Mouse (Mus musculus): ENCODE data around the gene Gadd45g.

Gadd45g gene

GRCm38 (mm10) chr13:51886085-51886484 lies 39.6 kb downstream of the Gadd45g start:
- no peak for DNase-seq

- no peak for DNase-seq
These were observed 40.2 kb downstream of the Gadd45g start for GRCm38 (mm10) chr13:51886723-51887122.

DNA sequence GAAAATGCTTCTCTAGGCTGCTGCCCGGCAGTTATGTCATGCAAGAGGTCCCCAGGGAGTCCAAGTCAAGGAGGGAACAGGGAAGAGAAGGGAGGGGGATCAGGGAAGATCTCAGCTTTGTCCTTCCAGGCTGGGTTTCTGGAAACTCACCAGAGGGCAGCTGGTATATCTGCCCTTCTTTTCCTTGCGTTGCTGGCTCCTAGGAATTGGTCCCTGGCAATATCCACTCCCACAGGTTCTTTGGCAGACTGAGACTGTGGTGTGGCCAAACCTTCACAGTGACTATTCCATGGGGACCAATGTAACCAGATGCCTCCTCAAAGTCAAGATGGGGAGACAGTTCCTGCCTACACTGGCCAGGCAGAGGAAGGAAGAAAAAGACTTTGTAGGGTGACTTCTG lies 41.9 kb downstream of the Gadd45g start:
- no peak for DNase-seq

DNA sequence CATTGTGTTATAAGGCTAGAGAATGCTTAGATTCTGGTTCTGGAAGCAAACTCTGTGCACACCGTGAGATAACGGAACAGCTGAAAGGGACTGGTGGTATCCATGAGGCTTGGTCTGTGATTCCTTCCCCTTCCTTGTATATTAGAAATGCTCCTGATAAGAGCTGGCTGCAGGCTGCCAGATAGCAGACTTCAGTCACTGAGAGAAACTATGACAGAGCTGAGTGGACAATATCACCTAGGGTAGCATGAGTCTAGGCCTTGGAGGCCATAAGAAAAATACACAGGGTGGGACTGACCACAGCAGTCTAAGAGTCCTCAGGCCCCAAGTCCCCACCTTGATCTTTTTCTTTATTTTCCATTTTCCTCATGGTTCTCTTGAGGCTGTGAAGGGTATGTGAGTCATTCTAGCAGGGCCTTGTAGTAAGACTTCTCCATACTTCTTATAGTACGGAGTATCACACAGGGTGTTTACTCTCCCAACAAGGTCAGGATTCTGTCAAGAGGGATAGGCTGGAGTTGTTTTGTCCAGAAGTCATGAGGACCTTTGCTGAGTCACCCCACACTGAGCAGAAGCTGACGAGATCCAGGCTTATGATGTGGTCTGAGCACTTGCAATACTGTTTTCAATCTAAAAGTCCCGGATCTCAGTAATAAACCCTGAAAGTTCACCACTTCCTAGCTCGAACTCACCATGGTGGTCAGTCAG lies 45.5 kb downstream of the Gadd45g start:
- DNase-seq: no peak

DNA sequence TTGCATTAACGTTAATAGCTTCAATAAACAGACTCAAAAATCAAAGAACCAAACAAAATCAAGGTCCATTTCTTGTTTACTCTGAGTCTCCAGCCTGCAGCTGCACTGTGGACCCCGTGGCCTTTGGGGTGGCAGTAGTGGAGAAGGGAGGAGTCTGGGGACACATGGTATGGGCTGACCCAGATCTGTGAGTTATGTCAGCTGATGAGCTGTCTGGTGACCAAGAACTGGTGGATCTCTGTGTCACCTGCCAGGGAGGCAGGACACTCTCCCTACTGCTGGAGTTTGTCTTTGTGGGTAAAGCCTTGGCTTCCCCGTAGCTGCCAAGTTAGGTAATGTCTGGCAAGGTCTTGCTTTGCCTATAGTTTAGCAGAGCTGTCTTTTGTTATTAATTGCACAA lies 51.1 kb downstream of the Gadd45g start:
- DNase-seq: no peak

All from embryo, embryonic 11 days (tissue).